Mouse (Mus musculus): ENCODE results near the gene Thsd7a. TPM values are rescaled to one million over a fixed set of nuclear protein-coding genes. Genes with fewer than 3 reads are reported as not detected.

Thsd7a gene
- total RNA-seq, 2 experiments from 2014 or later: 2.0 to 2.2 TPM

- intact Hi-C loops (cut with DNase I): no loop called here
- Histone ChIP-seq H3K4me3 (no peak overlapping the region), H3K27ac (no peak overlapping the region)
- TF ChIP-seq CTCF (IDR thresholded peaks at IDR 0.05): no peak
- DNase-seq: no peak
These were observed 146.3 kb downstream of the Thsd7a start for GRCm38 (mm10) chr6:12602927-12603326.

- no peak for TF ChIP-seq CTCF (IDR thresholded peaks at IDR 0.05)
- Histone ChIP-seq H3K4me3 (no peak overlapping the region), H3K27ac (no peak overlapping the region)
- intact Hi-C loops (cut with DNase I): no loop called here
- no peak for DNase-seq
These were observed 147.0 kb downstream of the Thsd7a start for GRCm38 (mm10) chr6:12602161-12602560.

- no peak for TF ChIP-seq CTCF (IDR thresholded peaks at IDR 0.05)
- Histone ChIP-seq H3K27ac (no peak overlapping the region), H3K4me3 (no peak overlapping the region)
- intact Hi-C loops (cut with DNase I): no loop called here
- no peak for DNase-seq
These were observed 164.8 kb downstream of the Thsd7a start for GRCm38 (mm10) chr6:12584456-12584855.

GRCm38 (mm10) chr6:12581143-12581542, 168.1 kb downstream of the Thsd7a start:
- DNase-seq: no peak
- H3K27ac ChIP-seq: no peak overlapping the region
- no peak for TF ChIP-seq CTCF (IDR thresholded peaks at IDR 0.05)
- no peak overlapping the region for H3K4me3 ChIP-seq
- intact Hi-C loops (cut with DNase I): no loop called here

- TF ChIP-seq CTCF (IDR thresholded peaks at IDR 0.05): no peak
- no peak for DNase-seq
- Histone ChIP-seq H3K27ac (no peak overlapping the region), H3K4me3 (no peak overlapping the region)
- intact Hi-C loops (cut with DNase I): no loop called here
These were observed 173.5 kb downstream of the Thsd7a start for GRCm38 (mm10) chr6:12575619-12576216.

- Histone ChIP-seq H3K4me3 (no peak overlapping the region), H3K27ac (no peak overlapping the region)
- no peak for TF ChIP-seq CTCF (IDR thresholded peaks at IDR 0.05)
- intact Hi-C loops (cut with DNase I): no loop called here
- DNase-seq: no peak
These were observed 177.0 kb downstream of the Thsd7a start for GRCm38 (mm10) chr6:12572202-12572601.

GRCm38 (mm10) chr6:12565136-12565535, 184.1 kb downstream of the Thsd7a start:
- intact Hi-C loops (cut with DNase I): no loop called here
- TF ChIP-seq CTCF (IDR thresholded peaks at IDR 0.05): no peak
- no peak overlapping the region for H3K27ac ChIP-seq
- no peak for DNase-seq
- no peak overlapping the region for H3K4me3 ChIP-seq

GRCm38 (mm10) chr6:12562336-12562735, 186.9 kb downstream of the Thsd7a start:
- intact Hi-C loops (cut with DNase I): no loop called here
- TF ChIP-seq CTCF (IDR thresholded peaks at IDR 0.05): no peak
- H3K27ac ChIP-seq: no peak overlapping the region
- no peak overlapping the region for H3K4me3 ChIP-seq
- no peak for DNase-seq

- TF ChIP-seq CTCF (IDR thresholded peaks at IDR 0.05): no peak
- Histone ChIP-seq H3K4me3 (no peak overlapping the region), H3K27ac (no peak overlapping the region)
- intact Hi-C loops (cut with DNase I): no loop called here
- no peak for DNase-seq
These were observed 188.7 kb downstream of the Thsd7a start for GRCm38 (mm10) chr6:12560500-12560899.

GRCm38 (mm10) chr6:12555114-12556099, 193.8 kb downstream of the Thsd7a start:
- intact Hi-C loops (cut with DNase I): no loop called here
- no peak for DNase-seq
- peak overlapping the region; percentile 52 for H3K4me3 ChIP-seq

GRCm38 (mm10) chr6:12551176-12551575, 198.0 kb downstream of the Thsd7a start:
- H3K4me3 ChIP-seq: no peak overlapping the region
- intact Hi-C loops (cut with DNase I): no loop called here
- TF ChIP-seq CTCF (IDR thresholded peaks at IDR 0.05): no peak
- no peak overlapping the region for H3K27ac ChIP-seq
- DNase-seq: no peak

More at GRCm38 (mm10) chr6:12555114-12556099, 193.8 kb downstream of the Thsd7a start:
- H3K27ac ChIP-seq: no peak overlapping the region
- TF ChIP-seq CTCF (IDR thresholded peaks at IDR 0.05): no peak

GRCm38 (mm10) chr6:12550054-12550655, 199.1 kb downstream of the Thsd7a start:
- intact Hi-C loops (cut with DNase I): no loop called here
- peak; percentile 17 for DNase-seq

GRCm38 (mm10) chr6:12544096-12544495, 205.1 kb downstream of the Thsd7a start:
- peak; percentile 41 for DNase-seq
- intact Hi-C loops (cut with DNase I): no loop called here
- Histone ChIP-seq H3K4me3 (no peak overlapping the region), H3K27ac (peak overlapping the region; percentile 59)
- no peak for TF ChIP-seq CTCF (IDR thresholded peaks at IDR 0.05)

More at GRCm38 (mm10) chr6:12550054-12550655, 199.1 kb downstream of the Thsd7a start:
- Histone ChIP-seq H3K27ac (no peak overlapping the region), H3K4me3 (no peak overlapping the region)
- no peak for TF ChIP-seq CTCF (IDR thresholded peaks at IDR 0.05)
